Mouse (Mus musculus) left cerebral cortex, postnatal 10 days (tissue): ENCODE results near the gene Zp1. TPM values are rescaled to one million over a fixed set of nuclear protein-coding genes. Genes with fewer than 3 reads are reported as not detected.

ENCODE experiments used
- DNase-seq, 2 experiments: peaks; one replicate each; pipeline ENCODE4 v3.0.0; 2021 to 2022; ENCODE audit warnings: low spot score in 2 of 2, mixed read lengths in 1 of 2; ENCODE audit errors: extremely low spot score in 1 of 2
- intact Hi-C: fragments of 180-260 bp; cut with DNase I; formaldehyde crosslinking; loops from one replicate; pipeline ENCODE4 v1.15.1; 2025
- total RNA-seq, 2 experiments: library from RNA; stranded (reverse); gene quantifications; 2 replicates each; pipeline ENCODE4 v1.2.3; 2021

The Zp1 gene
- not detected for total RNA-seq

DNA sequence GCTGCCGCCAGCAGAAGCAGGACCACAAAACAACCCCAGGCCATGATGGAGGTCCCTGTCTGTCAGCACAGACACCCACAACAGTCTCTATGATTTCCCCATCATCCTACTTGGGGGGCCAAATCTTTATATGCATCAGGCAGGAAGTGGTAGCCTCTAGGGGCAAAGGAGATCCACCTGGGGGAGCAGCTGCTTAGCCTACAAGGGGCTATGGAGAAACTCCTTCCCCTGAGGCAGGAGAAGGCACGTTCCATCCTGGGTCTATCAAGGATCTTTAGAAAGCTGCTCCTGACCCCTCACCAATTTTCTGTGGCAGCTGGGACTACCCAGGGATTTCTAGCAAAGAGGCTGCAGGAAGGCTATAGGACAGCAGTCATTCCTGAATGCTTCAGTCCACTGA lies at the start of gene Zp1:
Gene Zp1, minus strand, starts transcription at position 101 of the 400 bp plus-strand sequence.
- DNase-seq, result no peak
- intact Hi-C loops, result no loop called here

DNA sequence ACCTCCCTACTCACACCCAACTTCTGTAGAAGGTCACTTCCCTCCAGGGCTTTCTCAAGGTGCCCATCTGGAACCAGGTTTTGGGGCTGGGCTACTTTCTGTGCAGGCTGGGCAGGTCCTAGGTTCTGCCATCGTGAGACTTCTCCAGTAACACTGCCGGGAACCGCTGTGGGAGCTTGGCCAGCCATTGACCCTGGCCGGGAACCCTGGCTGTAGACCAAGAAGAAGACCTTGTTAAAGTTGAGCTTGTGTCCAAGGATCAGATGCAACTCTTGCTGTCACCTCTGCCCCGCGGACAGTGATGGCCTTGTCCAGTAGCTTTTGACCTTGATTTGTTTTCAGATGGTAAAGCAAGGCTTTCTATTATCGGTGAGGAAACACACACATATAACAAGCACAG lies 48.1 kb upstream of the Zp1 start:
- DNase-seq, result no peak
- intact Hi-C loops, result no loop called here

- intact Hi-C loops, result no loop called here
- no peak for DNase-seq
Observed at GRCm38 (mm10) chr19:10965721-10966120, 45.3 kb upstream of the Zp1 start.

GRCm38 (mm10) chr19:10959978-10960346 lies 39.5 kb upstream of the Zp1 start:
- no peak for DNase-seq
- intact Hi-C loops, result loop anchor here (5.0 kb wide), 1 partner anchor 298 kb away; no protein-coding TSS in a partner anchor

- peak in 1 of 2 experiments; percentile 33 for DNase-seq
Observed at GRCm38 (mm10) chr19:10959085-10959977, 38.9 kb upstream of the Zp1 start.

DNA sequence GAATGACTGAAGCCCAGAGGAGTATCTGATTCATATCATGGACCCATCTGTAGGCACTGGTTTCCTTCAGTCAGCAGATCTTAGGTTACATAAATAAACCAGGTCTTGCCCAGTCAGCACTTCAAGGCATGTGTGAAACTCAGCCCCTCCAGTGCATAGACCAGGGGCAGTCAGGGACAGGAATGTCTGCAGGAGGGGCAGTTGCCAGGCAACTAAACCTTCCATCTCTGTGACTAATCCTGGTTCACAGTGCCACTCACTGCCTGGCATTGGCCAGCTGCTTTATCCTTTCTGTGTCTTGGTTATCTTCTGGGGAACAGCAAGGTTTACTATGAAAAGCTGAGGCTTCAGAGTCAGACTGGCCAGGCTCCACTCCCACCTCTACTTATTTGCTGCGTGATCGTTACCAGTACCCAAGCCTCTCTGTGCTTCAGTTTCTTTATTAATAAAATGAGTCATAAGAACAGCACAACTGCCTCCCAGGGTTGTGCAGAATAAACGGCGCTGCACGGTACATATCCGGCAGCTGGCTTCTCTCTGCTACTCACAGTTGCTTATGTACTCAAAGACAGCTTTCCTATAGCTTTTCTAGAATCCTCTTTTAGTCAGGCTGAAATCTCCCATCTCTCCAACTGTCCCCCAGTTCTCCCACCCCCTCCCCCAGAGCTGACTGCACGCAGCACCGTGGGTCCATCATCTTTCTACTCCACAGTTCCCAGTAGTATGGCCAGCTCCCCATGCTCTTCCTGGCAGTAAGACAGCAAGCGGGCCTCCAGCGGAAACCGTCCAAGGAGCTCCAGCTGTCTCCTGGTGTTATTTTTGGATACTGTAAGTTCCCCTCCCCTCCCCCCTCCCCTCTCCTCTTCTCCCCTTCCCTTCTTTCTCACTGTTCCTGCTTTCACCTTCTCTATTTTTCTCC lies 31.8 kb upstream of the Zp1 start:
- DNase-seq, result peak in 1 of 2 experiments; percentile 72
- intact Hi-C loops, result no loop called here

More at GRCm38 (mm10) chr19:10959085-10959977, 38.9 kb upstream of the Zp1 start:
- intact Hi-C loops, result no loop called here

DNA sequence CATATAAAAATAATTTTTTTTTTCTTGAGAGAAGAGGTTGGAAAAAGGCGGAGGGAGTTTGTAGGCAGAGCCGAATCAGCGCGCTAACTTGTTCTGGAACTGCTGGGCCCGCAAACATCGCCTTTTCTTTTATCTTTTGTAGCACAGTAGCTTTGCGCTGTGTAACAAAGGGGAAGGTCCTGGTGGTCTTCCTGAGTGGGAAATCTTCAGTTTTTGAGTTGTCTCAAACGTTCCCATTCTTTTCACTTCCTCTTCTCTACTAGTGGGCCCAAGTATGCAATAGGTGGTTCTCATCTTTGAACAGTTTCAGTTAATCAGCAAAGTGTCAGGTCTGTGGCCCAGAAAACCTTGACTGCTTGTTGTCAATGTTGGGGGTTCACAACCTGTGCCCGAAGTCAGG lies 29.1 kb upstream of the Zp1 start:
- intact Hi-C loops, result loop anchor here (5.0 kb wide), 1 partner anchor 52 kb away; the partner anchor contains the start of gene Prpf19
- DNase-seq, result no peak

DNA sequence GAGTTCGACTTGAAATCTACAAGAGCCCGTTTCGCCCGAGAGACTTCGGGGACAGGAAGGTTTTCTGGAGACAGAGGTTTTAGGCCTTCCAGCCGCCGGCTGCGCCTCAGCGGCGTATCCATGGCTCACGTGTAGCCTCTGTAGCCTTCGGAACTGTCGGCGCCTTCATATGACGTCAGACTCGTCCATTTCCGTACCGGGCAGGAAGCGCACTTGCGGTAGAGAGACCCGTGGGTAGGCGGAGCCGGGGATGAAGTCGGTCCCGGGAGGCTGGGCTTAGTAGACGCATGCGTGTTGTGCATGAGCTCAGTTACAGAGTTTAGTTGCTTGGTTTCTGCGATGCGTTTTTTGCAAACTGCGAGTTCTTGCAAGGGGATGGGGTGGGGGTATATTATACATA lies 28.7 kb upstream of the Zp1 start, which contains the start of gene Ccdc86:
Gene Ccdc86, minus strand, starts transcription at position 155 of the 400 bp plus-strand sequence.
- peak; percentile 97 to 98 for DNase-seq
- intact Hi-C loops, result loop anchor here (5.0 kb wide), 1 partner anchor 52 kb away; the partner anchor contains the start of gene Prpf19

DNA sequence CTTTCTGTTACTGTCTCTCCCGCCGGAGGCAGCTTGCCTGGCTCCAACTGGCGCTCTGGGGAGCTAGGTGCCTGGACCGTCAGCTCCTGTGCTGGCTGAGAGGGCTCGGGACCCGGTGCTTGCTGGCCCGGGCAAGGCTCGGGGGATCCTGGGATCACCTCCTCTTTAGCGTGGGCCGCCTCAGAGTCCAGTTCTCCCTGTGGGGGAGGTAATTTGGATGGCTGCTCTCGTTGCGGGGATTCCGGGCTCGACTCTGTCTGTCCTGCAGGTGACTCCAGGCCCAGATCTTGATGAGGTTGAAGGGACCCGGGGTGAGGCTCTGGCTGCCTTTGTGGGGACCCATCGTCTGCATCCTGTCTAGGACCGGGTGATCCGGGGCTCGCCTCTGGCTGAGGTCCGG lies 28.0 kb upstream of the Zp1 start:
- intact Hi-C loops, result loop anchor here (5.0 kb wide), 1 partner anchor 51 kb away; the partner anchor contains the start of gene Prpf19
- peak in 1 of 2 experiments; percentile 47 for DNase-seq

DNA sequence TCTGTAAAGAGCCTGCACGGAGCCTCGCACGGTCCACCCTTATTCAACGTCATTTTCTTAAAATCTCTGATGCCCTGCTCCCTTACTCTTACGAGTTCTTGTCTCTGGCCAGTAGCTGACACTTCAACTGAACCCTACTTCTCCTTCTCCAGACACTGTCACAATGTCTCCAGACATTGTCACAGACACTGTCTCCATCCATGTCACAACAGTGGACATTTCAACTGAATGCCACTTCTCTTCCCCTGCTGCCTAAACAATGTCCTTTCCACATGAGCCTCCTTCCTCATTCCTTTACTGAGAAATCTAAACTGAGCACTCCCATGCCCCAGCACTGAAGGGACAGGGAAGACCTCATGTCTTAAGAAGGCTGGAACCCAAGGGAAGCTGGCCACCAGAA lies 26.8 kb upstream of the Zp1 start:
- intact Hi-C loops, result loop anchor here (5.0 kb wide), 1 partner anchor 50 kb away; the partner anchor contains the start of gene Prpf19
- no peak for DNase-seq

- intact Hi-C loops, result loop anchor here (5.0 kb wide), 1 partner anchor 49 kb away; the partner anchor contains the start of gene Prpf19
- no peak for DNase-seq
Observed at GRCm38 (mm10) chr19:10946506-10946905, 26.1 kb upstream of the Zp1 start.

DNA sequence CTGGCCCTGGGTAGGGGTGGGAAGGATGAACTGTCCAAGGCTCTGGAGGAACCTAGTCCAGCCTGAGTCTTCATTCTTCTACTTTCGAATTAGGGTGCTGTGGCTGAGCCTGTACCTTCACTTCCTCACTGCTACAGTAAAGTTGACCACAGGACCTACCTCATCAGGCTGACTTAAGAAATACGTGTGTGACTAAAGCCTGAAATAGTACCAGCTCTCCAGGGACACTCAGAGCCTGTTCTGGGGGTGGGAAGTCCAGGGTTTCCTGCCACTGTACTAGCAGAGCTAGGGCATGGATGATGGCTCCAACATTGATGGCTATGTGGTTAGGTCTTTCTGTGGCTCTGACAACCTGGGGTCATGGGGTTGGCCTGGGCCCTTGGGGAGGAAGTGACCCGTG lies 23.5 kb upstream of the Zp1 start:
- intact Hi-C loops, result no loop called here
- DNase-seq, result no peak

- peak in 1 of 2 experiments; percentile 45 for DNase-seq
- intact Hi-C loops, result no loop called here
Observed at GRCm38 (mm10) chr19:10940801-10941457, 20.5 kb upstream of the Zp1 start.

DNA sequence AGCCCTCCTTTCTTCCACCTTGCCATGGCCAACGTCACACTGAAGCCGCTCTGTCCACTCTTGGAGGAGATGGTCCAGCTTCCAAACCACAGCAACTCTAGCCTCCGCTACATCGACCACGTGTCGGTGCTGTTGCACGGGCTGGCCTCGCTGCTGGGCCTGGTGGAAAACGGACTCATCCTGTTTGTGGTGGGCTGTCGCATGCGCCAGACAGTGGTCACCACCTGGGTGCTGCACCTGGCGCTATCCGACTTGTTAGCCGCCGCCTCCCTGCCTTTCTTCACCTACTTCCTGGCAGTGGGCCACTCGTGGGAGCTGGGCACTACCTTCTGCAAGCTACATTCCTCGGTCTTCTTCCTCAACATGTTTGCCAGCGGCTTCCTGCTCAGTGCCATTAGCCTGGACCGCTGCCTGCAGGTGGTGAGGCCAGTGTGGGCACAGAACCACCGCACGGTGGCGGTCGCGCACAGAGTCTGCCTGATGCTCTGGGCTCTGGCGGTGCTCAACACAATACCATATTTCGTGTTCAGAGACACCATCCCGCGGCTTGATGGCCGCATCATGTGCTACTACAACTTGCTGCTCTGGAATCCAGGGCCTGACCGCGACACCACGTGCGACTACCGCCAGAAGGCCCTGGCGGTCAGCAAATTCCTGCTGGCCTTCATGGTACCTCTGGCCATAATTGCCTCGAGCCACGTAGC lies 19.8 kb upstream of the Zp1 start:
- intact Hi-C loops, result no loop called here
- DNase-seq, result peak; percentile 42 to 78

GRCm38 (mm10) chr19:10938771-10939170 lies 18.3 kb upstream of the Zp1 start:
- DNase-seq, result no peak
- intact Hi-C loops, result no loop called here

DNA sequence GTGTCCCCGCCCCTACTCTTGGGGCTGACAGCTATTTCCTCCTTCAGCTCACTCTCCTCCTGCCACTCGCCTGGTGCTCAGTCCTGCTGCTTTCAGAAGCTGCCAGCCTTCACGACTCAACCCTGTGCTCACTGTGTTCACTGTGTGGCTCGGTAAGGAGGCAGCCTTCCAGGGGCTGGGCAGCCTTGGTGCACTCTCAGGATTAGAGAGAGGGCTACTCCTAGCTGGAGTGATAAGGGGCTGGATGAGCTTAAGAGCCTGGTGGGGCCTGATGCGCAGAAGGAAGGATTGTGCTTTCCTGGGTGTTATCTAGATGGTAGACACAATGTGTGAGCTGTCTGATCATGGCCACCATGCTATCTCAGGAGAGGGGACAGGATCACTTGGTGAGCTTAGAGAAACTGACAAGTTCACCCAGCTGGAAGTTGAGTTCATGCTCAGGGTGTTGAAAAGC lies 16.7 kb upstream of the Zp1 start, which contains the start of gene Ptgdr2:
Gene Ptgdr2, plus strand, starts transcription at position 51 of the 454 bp plus-strand sequence.
- intact Hi-C loops, result no loop called here
- DNase-seq, result no peak

- intact Hi-C loops, result no loop called here
- DNase-seq, result no peak
Observed at GRCm38 (mm10) chr19:10936077-10936476, 15.6 kb upstream of the Zp1 start.

- DNase-seq, result no peak
- intact Hi-C loops, result no loop called here
Observed at GRCm38 (mm10) chr19:10935029-10935428, 14.6 kb upstream of the Zp1 start.
